25 mouse cellular contexts compared by ENCODE assay signal in genomic region chr16:6037009-6037408, GRCm38 (mm10).
DNase-seq lines count a peak whose midpoint lies in the region; ATAC-seq and TF ChIP-seq lines count a peak whose summit lies in the region.
"Had no signal": no experiment of that assay in that cellular context is flagged by ENCODE, and none has a peak within 500 bp of the region (broad histone marks: within the 10 kb centered on the region; RNA-seq: fewer than 3 reads in every experiment).

No protein-coding gene starts in this region.

- no peak overlapping the region for H3K4me2 ChIP-seq in forebrain, postnatal 0 days (ENCODE audit: low read depth)
- H3K4me2 ChIP-seq in intestine, postnatal 0 days (replicated peaks; ENCODE audit: low read depth): no peak overlapping the region
- H3K4me2 ChIP-seq: embryonic facial prominence, embryonic 13.5 days; heart, embryonic 12.5 days; hindbrain, embryonic 14.5 days; kidney, embryonic 15.5 days; limb, embryonic 12.5 days; liver, embryonic 15.5 days; lung, embryonic 14.5 days; midbrain, embryonic 15.5 days had no signal

- H3K4me1 ChIP-seq in forebrain, postnatal 0 days (ENCODE audit: insufficient read depth): no peaks in the 10 kb centered on the region
- H3K4me1 ChIP-seq in cerebellum, adult 2 months (ENCODE audit: control insufficient read depth, insufficient read depth, low read length): peaks cover 6% of the 10 kb centered on the region; the same call in 1 of the 2 replicates
- no peaks in the 10 kb centered on the region for H3K4me1 ChIP-seq in intestine, postnatal 0 days (replicated peaks; ENCODE audit: control insufficient read depth, insufficient read depth, low read length)
- H3K4me1 ChIP-seq: embryonic facial prominence, embryonic 13.5 days; heart, embryonic 12.5 days; kidney, embryonic 15.5 days; limb, embryonic 12.5 days; liver, embryonic 15.5 days; midbrain, embryonic 15.5 days had no signal

- H3K9ac ChIP-seq in forebrain, postnatal 0 days: no peak overlapping the region
- H3K9ac ChIP-seq in intestine, postnatal 0 days (ENCODE audit: low read depth, low read length): no peak overlapping the region
- H3K9ac ChIP-seq: embryonic facial prominence, embryonic 13.5 days; heart, embryonic 12.5 days; hindbrain, embryonic 14.5 days; kidney, embryonic 15.5 days; limb, embryonic 12.5 days; liver, embryonic 15.5 days; lung, embryonic 14.5 days; midbrain, embryonic 15.5 days had no signal

- no peaks in the 10 kb centered on the region for H3K9me3 ChIP-seq in forebrain, postnatal 0 days (ENCODE audit: low read length)
- no peaks in the 10 kb centered on the region for H3K9me3 ChIP-seq in intestine, postnatal 0 days (ENCODE audit: control insufficient read depth)
- H3K9me3 ChIP-seq: embryonic facial prominence, embryonic 13.5 days; heart, embryonic 12.5 days; kidney, embryonic 15.5 days; limb, embryonic 12.5 days; liver, embryonic 15.5 days; midbrain, embryonic 15.5 days had no signal

- peak overlapping the region; percentile 69 for H3K27ac ChIP-seq in forebrain, postnatal 0 days (ENCODE audit: low read depth, low read length)
- no peak overlapping the region for H3K27ac ChIP-seq in cerebellum, adult 2 months (ENCODE audit: insufficient read depth, low read length)
- no peak overlapping the region for H3K27ac ChIP-seq in intestine, postnatal 0 days (ENCODE audit: low read depth, low read length)
- H3K27ac ChIP-seq: embryonic facial prominence, embryonic 13.5 days; hindbrain, embryonic 14.5 days; kidney, embryonic 15.5 days; limb, embryonic 12.5 days; liver, embryonic 15.5 days; midbrain, embryonic 15.5 days had no signal

- no peaks in the 10 kb centered on the region for H3K27me3 ChIP-seq in forebrain, postnatal 0 days (ENCODE audit: insufficient read depth, low read length)
- H3K27me3 ChIP-seq in cerebellum, adult 2 months (ENCODE audit: control insufficient read depth, insufficient read depth, low read length): no peaks in the 10 kb centered on the region
- no peaks in the 10 kb centered on the region for H3K27me3 ChIP-seq in intestine, postnatal 0 days (replicated peaks; ENCODE audit: control insufficient read depth, insufficient read depth, low read length)
- H3K27me3 ChIP-seq: embryonic facial prominence, embryonic 13.5 days; kidney, embryonic 15.5 days; liver, embryonic 15.5 days; midbrain, embryonic 15.5 days had no signal

- peak; percentile 77 for ATAC-seq in frontal cortex, adult (ENCODE audit: low TSS enrichment)
- ATAC-seq in forebrain, postnatal 0 days: peak; percentile 64; the same call in 1 of the 2 replicates
- ATAC-seq in intestine, postnatal 0 days: no peak
- ATAC-seq: CD4-positive, CD25-positive, alpha-beta regulatory T cell, adult 4 months; inflammation-experienced regulatory T-cells, adult 6 months; midbrain, embryonic 15.5 days had no signal

- 30% methylated on average over 7 of the region's 7 CpGs for WGBS in forebrain, postnatal 0 days
- WGBS in cerebellum, adult 2 months: 59% methylated on average over 7 of the region's 7 CpGs
- 75% methylated on average over 7 of the region's 7 CpGs for WGBS in intestine, postnatal 0 days

- H3K36me3 ChIP-seq in forebrain, postnatal 0 days (ENCODE audit: insufficient read depth): no peaks in the 10 kb centered on the region
- no peaks in the 10 kb centered on the region for H3K36me3 ChIP-seq in intestine, postnatal 0 days (ENCODE audit: control insufficient read depth, insufficient read depth)
- H3K36me3 ChIP-seq: embryonic facial prominence, embryonic 13.5 days; heart, embryonic 12.5 days; kidney, embryonic 15.5 days; limb, embryonic 12.5 days; liver, embryonic 15.5 days; midbrain, embryonic 15.5 days had no signal

- DNase-seq in frontal cortex, postnatal 25 days (ENCODE audit: low spot score in 2 of 2): no peak
- peak; percentile 21 to 33 for DNase-seq in left cerebral cortex, postnatal 36 days (ENCODE audit: low spot score in 2 of 2)
- no peak for DNase-seq in left cerebral cortex, adult 11 months (ENCODE audit: low spot score)
- peak; percentile 56 for DNase-seq in brain, embryonic 14.5 days (ENCODE audit: low read depth)
- DNase-seq in forebrain, postnatal 0 days: peak; percentile 66
- no peak for DNase-seq in cerebellum, adult 2 months
- DNase-seq: adrenal gland, postnatal 14 days; cerebellum, adult 9-10 months; gastrocnemius, postnatal 25 days; heart, adult 18-20 months; kidney, adult 18-20 months; kidney, postnatal 25 days; lung, embryonic 14.5 days; lung, postnatal 14 days had no signal

- TF ChIP-seq POLR2A in brain, embryonic 14.5 days (IDR thresholded peaks at IDR 0.05; ENCODE audit: borderline replicate concordance, extremely low read depth, insufficient read depth, insufficient read length, poor library complexity, severe bottlenecking): no peak
- no peak for TF ChIP-seq POLR2A in cerebellum, adult 2 months (IDR thresholded peaks at IDR 0.05; ENCODE audit: borderline replicate concordance, insufficient read depth, low read length)

- no peak overlapping the region for H3K4me3 ChIP-seq in forebrain, postnatal 0 days (ENCODE audit: low read depth, low read length)
- no peak overlapping the region for H3K4me3 ChIP-seq in cerebellum, adult 2 months (replicated peaks; ENCODE audit: insufficient read depth, low read depth, low read length)
- H3K4me3 ChIP-seq in intestine, postnatal 0 days (ENCODE audit: low read depth, low read length): no peak overlapping the region
- H3K4me3 ChIP-seq: embryonic facial prominence, embryonic 13.5 days; heart, embryonic 12.5 days; kidney, embryonic 15.5 days; limb, embryonic 12.5 days; liver, embryonic 15.5 days; midbrain, embryonic 15.5 days had no signal

- intact Hi-C loops in left cerebral cortex, postnatal 36 days (cut with DNase I): loop anchor here (10.0 kb wide), 1 partner anchor 318 kb away; no protein-coding TSS in a partner anchor

- no peak for TF ChIP-seq CTCF in brain, embryonic 14.5 days (IDR thresholded peaks at IDR 0.05; ENCODE audit: borderline replicate concordance, extremely low read depth, insufficient read depth, insufficient read length)
- no peak for TF ChIP-seq CTCF in forebrain, postnatal 0 days (IDR thresholded peaks at IDR 0.05; ENCODE audit: low read depth)
- no peak for TF ChIP-seq CTCF in cerebellum, adult 2 months (IDR thresholded peaks at IDR 0.05; ENCODE audit: borderline replicate concordance, insufficient read depth, low read depth, low read length)
- TF ChIP-seq CTCF in intestine, postnatal 0 days (IDR thresholded peaks at IDR 0.05; ENCODE audit: low read depth): no peak

Comparison
In these comparisons a context has a peak if more than half of its experiments do, and no peak if none do; other contexts are left out.
1. DNase-seq: peak in left cerebral cortex, postnatal 36 days (2 of 2), brain, embryonic 14.5 days (single experiment) and forebrain, postnatal 0 days (single experiment); none in frontal cortex, postnatal 25 days (0 of 2), left cerebral cortex, adult 11 months (single experiment) and cerebellum, adult 2 months (0 of 2).